Mouse (Mus musculus) kidney, adult 2 months (tissue): ENCODE data around the gene Slc7a11.

ENCODE experiments used
- CTCF ChIP-seq: fragments of 200-500 bp; conservative IDR thresholded peaks from 2 replicates; pipeline ENCODE4 v1.5.1; 2011; ENCODE audit warnings: low read depth, mild to moderate bottlenecking, control low read depth, low read length, moderate library complexity, mixed read lengths; ENCODE audit not compliant: insufficient read depth, insufficient read length
- POLR2A ChIP-seq: fragments of 200-500 bp; IDR thresholded peaks from one replicate; pipeline ENCODE4 v1.6.1; 2011; ENCODE audit warnings: low read depth, low read length, control low read depth

DNA sequence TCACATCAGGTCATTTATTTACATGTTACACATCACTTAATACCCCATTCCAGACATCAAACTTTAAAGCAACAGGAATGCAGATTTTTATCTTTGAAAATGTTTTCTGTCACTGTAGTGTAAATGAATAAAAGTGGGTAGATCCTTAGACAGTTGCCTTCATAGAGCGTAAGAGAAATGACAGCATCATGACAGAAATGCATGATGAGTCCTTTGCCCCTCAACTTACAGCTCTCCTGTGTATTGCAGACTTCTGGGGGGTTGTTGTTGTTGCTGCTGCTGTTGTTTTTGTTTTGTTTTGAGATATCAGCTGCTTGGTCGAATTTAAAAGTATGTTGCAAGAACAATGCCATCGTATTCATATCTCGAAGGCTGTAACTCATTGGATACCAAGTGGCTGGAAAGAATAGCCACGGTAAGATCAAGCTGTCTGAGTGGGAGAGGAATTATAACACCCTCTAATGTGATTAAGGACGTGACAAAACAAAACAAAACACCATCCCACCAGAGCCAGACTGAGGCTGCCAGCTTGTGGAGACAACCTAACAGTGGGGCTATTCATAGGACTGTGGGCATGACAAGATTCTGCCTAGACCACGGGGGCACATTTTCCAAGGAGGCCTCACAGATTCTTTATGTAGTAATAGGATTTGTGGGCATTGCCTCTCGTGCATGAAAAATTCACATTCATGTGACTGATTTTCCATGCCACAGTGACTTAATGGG is 557.0 kb downstream of the Slc7a11 start:
- TF ChIP-seq POLR2A (no peak), CTCF (no peak)
